Mouse (Mus musculus) heart, adult 2 months (tissue): ENCODE measurements around the gene Rph3al.

Experiments used
- CTCF ChIP-seq: fragments of 200-600 bp; IDR thresholded peaks from 2 replicates; pipeline ENCODE4 v1.8.1; 2022; ENCODE audit warnings: antibody characterized with exemption, mild to moderate bottlenecking, moderate library complexity
- EP300 ChIP-seq: fragments of 200-500 bp; IDR thresholded peaks from 2 replicates; pipeline ENCODE4 v1.6.1; 2011; ENCODE audit warnings: low read depth, low read length, control low read depth; ENCODE audit not compliant: insufficient read depth

DNA sequence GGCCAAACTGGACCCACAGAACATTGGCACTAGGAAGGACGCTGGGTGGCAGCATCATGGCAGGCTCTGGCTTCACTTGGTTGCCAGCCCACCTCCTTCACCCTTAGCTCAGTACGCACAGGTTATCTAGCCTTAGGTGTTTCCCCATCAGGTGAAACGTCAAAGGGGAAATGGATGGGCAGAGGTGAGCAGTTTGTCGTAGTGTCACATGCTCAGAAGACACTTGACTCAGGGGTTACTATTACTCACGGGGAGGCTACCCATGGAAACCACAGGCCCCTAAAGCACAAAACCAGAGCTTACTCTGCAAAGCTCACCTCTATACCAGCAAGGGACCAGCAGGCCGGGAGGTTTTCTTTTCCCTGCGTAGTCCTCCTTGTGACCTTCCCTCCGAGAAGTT is 59.8 kb downstream of the Rph3al start:
- TF ChIP-seq CTCF, result no peak
- no peak for TF ChIP-seq EP300
